Mouse (Mus musculus): ENCODE results near the gene Auts2.

Gene Auts2

DNA sequence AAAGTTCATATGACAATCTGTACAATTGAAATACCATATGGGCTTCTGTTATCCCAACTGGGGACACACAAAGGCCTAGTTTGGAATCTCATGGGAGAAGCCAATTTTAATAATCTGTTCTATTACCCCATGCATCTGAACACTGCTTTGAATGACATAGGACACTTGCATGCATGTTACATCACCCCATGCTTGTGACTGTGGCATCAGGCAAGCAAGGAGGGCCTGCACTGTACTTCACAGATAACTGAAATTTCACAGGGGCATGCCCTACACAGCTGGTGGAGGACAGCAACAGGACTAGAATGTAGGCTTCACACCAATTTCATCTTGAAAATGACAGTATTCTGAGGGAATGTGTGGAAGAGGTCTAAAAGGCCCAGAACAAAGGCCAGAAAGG, 746.1 kb downstream of the Auts2 start:
- DNase-seq (ENCODE audit: low spot score) = no peak

DNA sequence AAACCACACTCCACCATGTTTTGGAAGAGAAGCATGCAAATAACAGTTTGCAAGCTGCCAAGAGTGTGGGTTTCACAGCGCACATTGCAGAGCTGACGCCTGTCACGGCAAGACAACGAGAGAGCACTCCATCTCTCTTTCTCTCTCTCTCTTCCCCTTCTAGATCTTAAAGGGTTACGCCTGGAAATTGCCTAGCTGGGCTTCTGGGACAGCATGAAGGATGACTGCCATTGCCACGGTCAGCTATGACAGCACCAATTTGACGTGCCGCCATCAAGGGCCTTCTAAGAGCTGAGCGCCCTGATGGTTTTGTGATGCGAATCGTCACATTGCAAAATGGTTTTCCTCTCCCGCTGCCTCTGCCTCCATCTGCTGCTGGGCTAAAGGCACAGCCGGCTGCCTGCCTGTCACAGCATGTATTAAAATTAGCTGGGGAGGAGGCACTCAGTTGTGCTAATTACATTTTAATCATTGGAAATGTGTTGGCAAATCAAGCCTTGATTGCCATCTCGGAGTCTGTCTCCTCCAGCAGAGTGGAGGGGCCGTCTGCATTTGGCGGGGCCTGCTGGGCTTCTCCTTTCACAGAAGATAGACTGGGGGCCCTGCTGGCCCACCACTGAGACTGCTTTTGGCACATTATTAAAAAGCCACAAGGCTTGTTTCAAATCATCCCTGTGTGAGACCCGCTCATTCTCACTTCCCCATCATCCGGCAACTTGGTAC, 748.6 kb downstream of the Auts2 start:
- no peak for DNase-seq (ENCODE audit: low spot score)

DNA sequence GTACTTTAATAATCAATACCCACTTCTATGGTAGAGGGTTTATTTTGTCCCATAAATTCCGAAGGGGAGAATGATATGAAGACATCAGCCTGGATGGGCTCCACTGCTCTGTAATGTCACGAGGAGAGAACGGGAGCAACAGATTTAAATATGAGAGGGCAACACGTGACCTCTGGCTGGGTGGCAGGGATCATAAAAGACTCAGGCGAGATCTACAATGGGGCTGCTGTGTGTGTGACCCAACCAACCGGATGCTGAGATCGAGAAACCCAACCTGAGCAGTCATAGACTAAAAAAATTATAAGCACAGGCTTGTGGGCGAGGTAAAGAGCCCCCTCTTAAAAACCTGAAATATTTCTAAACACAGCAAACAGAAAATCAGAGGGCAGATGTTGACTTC, 753.5 kb downstream of the Auts2 start:
- no peak for DNase-seq (ENCODE audit: low spot score)

DNA sequence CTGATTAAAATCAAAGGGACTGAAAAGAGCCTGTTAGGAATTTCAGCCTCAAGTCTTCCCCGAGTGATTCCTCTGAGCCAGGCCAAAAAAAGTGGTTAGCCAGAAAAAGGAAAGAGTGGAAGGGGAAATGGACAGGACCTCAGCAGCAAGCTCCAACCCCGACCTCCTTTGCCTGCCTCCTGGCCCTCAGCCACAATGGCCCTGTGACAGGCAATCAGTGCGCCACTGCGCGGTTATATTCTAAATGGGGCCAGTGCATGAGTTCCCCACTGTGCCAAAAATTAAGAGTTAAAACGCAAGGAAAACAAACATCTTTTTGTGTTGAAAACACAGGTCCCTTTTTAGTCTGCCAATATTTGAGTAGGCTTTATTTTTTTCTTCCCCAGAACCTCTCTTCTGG, 755.1 kb downstream of the Auts2 start:
- DNase-seq (ENCODE audit: low spot score) = no peak

DNA sequence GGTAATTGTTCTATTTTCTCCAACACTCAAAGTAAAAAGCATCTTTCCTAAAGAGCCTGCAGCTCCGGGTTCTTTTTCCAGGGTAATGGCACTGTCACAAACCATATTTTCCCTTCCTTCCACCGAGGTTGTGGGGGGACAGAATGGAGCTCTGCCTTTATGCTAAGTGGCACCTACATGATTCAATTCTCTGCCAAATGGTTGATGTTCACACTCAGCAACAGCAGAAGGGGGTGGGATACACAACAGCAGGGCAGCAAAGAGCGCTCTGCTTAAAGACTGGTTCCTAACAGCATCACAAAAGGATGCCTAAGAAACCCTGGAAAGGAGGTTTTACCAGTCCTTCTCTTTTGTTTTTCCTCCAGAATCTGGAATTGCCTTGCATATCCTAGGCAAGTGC, 759.9 kb downstream of the Auts2 start:
- DNase-seq (ENCODE audit: low spot score) = no peak

DNA sequence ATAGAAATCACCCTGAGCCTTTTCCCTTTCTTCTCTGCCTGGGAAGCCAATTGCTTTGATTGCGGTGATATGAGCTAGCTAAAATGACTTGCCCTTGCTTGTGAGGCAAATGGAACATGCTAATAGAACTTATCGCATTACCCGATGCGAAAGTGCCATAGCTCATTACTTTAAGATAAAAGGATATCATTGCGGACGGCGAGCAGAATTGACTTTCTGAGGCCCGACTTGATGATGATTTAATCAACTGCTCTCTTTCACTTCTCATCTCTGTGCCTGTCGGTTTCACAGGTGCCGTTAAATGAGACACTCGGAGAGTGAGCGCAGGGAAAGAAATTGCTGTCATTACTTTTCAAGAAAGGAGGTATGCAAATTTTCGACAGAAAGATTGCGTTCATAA, 762.1 kb downstream of the Auts2 start:
- no peak for DNase-seq (ENCODE audit: low spot score)

DNA sequence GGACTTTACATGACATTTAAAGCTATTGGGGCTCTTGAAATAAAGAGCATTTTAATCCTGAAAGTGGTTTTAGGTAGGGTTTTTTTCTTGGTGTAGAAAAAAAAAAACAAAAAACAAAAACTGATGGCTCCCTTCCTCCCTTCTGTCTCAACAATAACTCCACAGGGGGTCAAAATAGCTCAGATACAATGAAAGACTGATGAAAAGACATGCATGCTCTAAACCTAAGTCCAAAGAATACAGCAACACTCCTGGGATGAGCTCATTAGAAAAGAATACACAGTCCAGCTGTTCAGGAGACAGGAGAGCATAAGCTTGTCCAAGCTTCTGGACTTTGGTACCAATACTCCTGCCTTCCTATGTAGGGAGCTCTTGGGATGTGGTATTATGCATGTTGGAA, 764.0 kb downstream of the Auts2 start:
- no peak for DNase-seq (ENCODE audit: low spot score)

DNA sequence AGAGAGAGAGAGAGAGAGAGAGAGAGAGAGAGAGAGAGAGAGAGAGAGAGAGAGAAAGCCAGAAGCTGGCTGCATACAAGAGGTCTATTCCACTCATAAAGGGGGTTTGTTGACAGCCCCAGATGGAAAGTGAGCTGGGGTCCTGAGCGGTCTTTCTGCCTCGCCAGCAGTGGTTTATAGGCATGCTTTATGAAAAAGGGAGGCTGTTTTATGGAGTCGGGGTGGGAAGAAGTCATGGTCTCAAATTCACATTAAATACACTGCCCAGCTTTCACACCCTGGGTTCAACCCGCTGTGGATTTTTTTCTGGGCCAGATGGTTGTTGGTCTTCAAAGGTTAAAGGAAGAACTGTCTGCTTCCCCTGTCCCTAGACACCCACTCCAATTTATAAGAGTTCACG, 767.5 kb downstream of the Auts2 start:
- no peak for DNase-seq (ENCODE audit: low spot score)

DNA sequence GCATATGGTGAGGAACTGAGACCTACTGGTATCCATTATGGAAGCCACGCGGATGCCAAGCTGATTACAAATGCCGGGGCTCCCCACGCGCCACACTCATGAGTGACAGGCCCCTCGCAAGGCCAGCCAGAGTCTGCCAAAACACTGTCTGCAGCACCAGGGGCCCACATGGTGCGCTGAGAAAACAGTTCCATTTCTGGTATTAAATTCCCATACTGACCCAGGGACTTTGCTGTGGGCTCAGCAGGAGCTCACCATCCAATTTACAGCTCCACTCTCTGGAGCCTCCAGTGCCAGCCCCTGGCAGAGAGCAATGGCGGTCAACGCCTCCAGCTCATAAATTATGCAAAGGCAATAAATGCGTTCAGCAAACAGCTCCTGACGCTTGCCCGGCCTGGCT, 767.9 kb downstream of the Auts2 start:
- DNase-seq (ENCODE audit: low spot score) = no peak

DNA sequence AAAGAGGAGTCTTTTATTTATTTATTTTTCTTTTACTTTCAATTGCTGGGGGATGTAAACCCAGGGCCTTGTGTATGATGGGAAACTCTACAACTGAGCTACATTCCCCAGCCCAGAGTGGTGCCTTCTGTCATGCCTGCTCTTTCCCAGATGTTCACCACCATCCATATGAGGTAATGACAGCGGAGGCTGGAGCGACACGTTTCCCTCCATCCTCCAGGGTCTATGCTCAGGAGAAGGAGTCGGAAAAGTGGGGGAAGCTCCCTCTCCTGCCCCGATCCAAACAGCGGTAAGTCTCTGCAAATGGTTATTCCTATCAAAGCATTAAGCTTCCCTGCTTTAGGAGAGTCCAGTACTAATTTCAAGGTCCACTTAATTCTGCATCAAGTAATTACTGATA, 768.4 kb downstream of the Auts2 start:
- DNase-seq (ENCODE audit: low spot score) = no peak

DNA sequence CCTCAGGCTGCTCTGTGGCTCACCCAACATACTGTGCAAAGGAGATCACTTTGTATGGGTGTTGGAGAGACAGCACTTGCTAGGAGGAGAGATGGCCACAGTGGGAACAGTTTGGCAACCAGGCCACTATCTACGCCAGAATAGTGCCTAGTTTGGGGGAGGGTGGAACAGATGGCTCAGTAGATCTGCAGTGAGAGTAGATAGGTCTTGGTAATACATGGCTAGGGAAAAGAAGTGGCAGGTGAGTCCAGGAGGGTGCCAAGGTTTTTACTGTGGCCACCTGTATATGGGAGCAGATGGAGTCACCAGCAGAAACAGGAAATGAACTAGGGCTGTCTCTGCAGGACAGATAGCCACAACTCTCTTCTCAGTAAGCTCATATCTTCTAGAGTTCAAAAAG, 770.5 kb downstream of the Auts2 start:
- no peak for DNase-seq (ENCODE audit: low spot score)

DNA sequence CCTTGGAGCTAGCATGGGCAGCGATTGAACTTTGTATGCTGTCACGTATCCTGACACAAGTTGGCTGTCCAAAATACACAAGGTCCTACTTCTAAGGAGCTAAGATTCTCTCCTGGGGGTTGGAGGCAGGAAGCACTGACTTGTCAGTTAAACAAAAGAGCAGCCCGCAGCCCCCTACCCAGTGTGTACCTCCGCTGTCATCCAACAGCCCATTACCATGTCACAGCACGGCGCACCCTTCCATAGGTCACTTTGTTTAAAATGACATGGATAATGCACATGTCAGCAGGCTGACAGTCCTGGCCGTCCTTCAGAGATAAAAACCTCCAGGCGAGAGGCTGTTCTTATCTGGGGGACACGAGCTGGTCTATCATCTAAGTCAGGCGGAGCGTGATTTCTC, 773.9 kb downstream of the Auts2 start:
- no peak for DNase-seq (ENCODE audit: low spot score)

DNA sequence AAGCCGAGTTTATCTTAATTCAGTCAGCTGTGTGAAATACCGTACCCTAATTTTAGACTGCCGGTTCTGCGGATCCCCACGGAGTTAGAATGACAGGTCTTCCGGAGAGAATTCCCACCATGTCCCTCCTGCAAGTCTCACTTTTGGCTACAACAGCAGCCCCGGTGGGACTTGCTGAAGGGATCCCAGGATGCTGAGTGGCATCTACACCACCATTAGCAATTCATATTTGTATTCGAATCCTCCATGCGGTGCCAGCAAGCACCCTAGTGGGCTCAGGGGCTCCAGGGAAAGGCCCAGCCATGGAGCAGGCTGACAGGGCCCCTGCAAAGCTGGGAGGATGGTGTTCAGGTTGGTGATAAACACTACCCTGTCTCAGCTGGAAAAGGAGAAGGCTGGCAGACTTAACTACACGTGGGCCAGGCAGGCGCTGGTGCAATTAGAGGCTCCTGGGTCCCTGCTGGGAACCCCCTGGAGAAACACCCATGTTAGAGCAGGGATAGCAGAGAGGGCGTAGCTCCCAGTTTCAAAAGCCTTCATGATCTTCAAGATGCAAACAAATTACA, 775.4 kb downstream of the Auts2 start:
- DNase-seq (ENCODE audit: low spot score) = no peak

DNA sequence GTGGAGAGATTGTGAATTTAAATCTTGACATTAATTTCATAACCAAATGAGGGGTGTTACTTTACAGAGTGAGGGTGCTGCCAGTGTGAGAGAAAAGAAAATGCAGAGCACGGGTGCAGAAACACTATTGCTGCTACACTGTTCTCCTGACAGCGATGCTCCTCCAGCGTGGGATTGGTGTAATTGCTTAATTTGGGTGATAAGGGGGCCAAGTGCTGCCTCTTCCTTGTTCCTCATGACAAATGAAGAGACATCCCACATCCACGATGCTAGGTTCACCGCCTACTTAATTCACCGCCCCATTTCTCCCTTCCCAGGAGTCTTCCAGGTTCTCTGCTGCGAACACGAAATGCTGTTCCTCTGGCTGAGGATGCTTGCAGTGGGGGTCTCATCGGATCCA, 776.0 kb downstream of the Auts2 start:
- DNase-seq (ENCODE audit: low spot score) = no peak

DNA sequence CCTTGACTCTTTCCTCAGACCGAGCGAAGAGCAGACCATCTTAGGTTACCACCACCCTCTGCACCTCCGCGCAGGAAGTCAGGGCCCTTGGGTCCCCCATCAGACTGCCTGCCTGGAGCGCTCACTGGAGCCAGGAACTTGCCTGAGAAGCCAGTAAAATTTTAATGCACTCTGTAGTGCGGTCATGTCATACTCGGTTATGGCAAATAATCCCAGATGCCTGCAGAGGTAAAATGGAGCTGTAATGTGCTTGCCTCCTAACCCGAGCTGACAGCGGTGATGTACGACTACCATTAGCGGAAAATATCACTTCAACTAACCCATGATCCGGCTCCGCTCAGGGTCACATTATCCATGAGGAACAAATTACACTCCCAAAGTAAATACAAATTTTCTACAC, 783.7 kb downstream of the Auts2 start:
- no peak for DNase-seq (ENCODE audit: low spot score)

DNA sequence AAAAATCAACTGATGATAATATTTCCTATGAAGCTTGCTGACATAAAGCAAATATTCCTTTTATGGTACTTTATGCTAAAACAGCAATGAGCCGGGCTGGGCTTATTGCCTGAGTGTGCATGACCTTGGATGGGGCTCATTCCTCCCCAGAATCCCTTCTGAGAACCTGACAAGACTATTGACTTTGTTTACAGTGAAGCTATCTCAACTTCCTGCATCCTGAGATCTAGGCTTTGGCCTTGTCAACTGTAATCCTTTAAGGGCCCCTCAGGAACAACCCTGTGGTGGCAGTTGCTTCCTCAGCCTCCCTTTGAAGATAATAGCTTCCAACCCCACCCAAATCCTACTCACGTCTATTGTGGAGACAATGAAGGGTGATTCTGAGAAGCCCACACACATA, 792.8 kb downstream of the Auts2 start:
- no peak for DNase-seq (ENCODE audit: low spot score)

DNA sequence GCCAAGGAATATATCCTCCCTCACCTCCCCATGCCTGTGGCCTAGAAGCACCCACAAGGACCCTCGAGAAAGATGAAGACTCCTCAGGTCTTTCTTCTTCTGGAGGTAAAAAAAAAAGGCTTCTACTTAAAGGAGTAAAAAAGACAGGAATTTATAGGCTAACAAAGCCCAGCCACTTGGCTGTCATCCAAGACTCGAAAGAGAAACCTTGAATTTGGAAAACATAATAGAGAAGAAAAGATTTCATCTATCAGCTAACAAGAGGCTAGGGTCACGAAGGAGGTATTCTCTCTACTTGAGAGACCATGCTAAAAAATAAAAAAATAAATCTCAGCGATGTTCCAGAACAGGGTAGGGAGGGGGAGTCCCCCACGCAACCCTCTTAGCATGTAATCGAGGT, 793.9 kb downstream of the Auts2 start:
- DNase-seq (ENCODE audit: low spot score) = no peak

DNA sequence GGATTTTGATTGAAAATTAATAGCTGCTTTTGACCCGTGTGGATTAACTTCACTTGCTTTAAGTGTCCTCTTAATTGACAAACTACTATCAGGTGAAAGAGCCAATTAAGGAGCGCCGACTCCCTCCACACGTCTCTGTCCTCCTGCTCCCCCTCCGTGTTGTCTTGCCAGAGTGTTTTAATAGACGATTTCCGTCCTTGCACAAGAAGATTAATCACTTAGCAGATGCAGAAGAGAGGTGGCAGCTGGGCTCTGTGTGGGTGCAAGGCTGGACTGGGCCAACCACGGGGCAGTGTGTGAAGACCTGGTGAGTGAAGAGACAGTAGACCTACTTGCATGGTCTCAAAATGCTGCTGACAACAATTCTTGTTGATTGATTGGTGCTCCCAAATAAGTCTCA, 800.1 kb downstream of the Auts2 start:
- DNase-seq (ENCODE audit: low spot score) = no peak

DNA sequence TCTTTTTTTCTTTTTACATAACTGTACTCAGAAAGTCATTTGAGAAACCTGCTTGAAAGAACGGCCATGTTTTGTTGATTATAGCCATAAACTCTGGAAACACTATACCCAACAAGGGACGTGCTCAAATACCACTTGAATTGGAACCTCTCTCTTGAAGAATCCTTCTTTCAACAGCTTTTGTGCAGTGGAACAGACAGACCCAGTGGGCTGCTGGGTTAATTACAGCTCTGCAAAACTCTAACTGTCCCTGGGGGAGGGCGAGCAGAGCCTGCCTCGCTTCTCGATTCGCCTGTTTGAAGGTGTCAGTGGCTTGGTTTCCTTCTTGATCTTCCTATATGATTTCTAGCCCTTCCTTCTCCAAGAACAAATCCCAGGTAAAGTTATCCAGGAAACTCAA, 805.7 kb downstream of the Auts2 start:
- DNase-seq (ENCODE audit: low spot score) = no peak

DNA sequence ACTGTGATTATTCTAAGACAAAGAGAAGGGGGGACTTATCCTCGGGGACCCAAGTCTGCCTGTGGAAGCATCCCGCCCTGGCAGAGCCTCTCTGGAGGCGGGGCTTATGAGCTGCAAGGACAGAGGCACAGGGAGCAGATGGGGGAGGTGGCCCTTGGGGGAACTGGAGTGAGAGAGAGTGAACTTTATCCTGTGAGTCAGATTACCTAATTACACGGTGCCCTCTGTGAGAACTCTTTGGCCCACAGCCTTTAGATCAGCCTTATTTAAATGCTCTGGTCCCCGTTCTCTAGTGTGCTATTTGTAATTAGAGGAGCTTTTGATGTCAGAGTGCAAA, 809.9 kb downstream of the Auts2 start:
- DNase-seq (ENCODE audit: low spot score) = peak; percentile 58

DNA sequence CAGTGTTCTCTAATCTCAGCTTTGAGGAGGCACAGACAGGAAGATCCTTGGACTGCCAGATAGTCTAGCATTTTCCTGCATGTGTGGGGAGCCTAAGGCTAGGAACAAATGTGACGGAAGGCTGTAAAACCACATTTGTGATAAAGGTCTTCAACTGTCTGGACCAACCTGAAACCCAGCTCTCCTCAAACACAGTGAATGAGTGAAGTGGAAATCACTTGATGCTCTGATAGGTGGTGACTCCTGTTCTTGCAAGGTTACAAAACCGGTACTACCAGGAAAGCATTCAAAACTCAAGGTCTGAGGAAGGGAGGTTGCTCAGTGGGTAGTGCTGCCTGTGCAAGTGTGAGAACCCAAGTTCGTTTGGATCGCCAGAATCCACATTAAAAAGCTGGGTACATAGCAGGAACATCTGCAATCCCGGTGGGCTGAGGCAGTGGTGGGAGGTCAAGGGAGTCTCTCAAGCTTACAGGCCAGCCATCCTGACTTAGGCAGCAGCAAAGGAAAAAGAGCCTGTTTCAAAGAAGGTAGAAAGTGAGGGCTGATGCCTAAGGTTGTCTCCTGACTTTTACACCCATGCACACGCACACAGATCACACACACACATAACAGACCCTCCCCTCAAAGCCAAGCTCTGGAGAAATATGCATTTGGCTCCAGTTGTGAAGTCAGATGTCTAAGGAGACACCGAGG, 810.4 kb downstream of the Auts2 start:
- DNase-seq (ENCODE audit: low spot score) = peak; percentile 40

DNA sequence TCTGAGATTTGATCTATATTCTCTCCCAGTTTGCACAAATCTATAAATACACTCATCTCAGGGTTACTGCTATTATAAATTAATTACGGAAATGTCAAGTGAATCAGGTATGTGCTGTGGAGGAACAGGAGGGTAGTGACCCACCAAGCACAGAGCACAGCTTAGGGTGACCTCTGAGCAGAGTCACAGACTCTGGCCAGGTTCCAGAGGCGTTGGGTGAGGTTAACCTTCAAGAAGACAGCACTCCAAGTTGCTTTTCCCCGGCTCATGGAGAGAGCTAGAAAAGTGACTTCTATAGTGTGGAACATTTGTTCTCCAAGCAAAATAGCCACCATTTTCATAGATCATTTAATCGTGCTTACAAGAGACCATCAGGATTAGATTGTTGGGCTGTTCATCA, 813.7 kb downstream of the Auts2 start:
- peak; percentile 29 for DNase-seq (ENCODE audit: low spot score)

DNA sequence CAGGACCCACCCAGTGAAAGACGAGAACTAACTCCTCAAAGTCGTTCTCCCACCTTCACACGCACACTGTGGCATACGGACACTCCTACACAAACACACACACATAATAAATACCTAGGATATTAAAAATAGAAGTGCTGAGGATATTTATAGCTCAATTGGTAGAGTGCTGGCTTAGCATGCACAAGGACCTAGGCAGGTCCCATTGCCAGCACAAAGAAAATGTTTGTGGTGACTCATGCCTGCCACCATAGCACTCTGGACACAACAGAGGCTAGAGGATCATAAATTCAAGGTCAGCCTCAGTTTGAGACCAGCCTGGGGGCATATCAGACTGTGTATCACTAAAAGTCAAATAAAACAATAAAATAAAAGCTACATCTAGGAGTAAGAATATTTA, 815.2 kb downstream of the Auts2 start:
- no peak for DNase-seq (ENCODE audit: low spot score)

DNA sequence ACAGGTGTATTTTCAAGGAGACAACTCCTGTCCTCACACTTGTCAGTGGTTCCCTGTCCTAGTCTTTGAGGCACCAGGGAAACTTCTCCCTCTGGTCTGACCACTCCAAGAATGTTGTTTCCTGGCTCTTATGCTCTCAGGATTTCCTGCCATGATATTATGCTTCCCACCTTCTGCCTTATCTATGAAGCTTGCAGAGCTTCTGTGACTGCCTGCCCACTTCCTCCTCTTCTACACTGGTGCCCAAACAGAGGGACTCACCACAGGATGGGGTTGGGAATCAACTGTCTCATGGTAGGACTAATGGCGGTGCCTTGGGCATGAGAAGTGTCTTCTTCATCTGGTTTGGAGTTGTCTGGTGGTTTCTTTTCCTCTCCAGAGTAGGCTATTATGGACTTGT, 818.6 kb downstream of the Auts2 start:
- no peak for DNase-seq (ENCODE audit: low spot score)

Data from urinary bladder, postnatal 14 days (tissue).